In genomic region chr8:46738601-46739000, GRCm38 (mm10) we compare ENCODE assay signal across 8 mouse cellular contexts. TPM values are rescaled to one million over a fixed set of nuclear protein-coding genes. Genes with fewer than 3 reads are reported as not detected.
DNase-seq lines count a peak whose midpoint lies in the region; ATAC-seq and TF ChIP-seq lines count a peak whose summit lies in the region.

No protein-coding gene starts in this region.

- TF ChIP-seq CTCF in CH12.LX (conservative IDR thresholded peaks at IDR 0.05 in 1 of 2, IDR thresholded peaks at IDR 0.05 in 1 of 2; ENCODE audit: low read depth in 2 of 2, low read length in 2 of 2), result no peak
- TF ChIP-seq CTCF in liver, postnatal 0 days (IDR thresholded peaks at IDR 0.05; ENCODE audit: low read depth), result no peak

- intact Hi-C loops in heart, postnatal 14 days (cut with DNase I), result loop anchor here (2.0 to 5.0 kb wide), 3 partner anchors 46 to 196 kb away; no protein-coding TSS in a partner anchor

- peak overlapping the region; percentile 90 for H3K4me2 ChIP-seq in CH12.LX (ENCODE audit: insufficient read depth, low read depth, poor library complexity, severe bottlenecking)
- H3K4me2 ChIP-seq in heart, embryonic 15.5 days, result peak overlapping the region; percentile 79
- peak overlapping the region; percentile 87 for H3K4me2 ChIP-seq in liver, postnatal 0 days (ENCODE audit: low read depth, low read length)

- DNase-seq in heart, adult 11 months, result peak; percentile 92
- no peak for DNase-seq in heart, postnatal 14 days
- no peak for DNase-seq in CH12.LX (ENCODE audit: extremely low read depth)
- DNase-seq in liver, postnatal 0 days, result no peak
- no peak for DNase-seq in yolk sac, embryonic 10.5 days (ENCODE audit: low spot score)
- DNase-seq in spleen, postnatal 4 days (ENCODE audit: low spot score in 2 of 2), result no peak
- no peak for DNase-seq in spleen, adult 12 weeks (ENCODE audit: low spot score)

- H3K4me1 ChIP-seq in CH12.LX (ENCODE audit: control insufficient read depth in 1 of 2, insufficient read depth in 2 of 2), result peaks cover 4 to 24% of the 10 kb centered on the region in 2 experiments; a peak in 3 of 4 replicates
- H3K4me1 ChIP-seq in heart, embryonic 15.5 days (replicated peaks), result peaks cover 28% of the 10 kb centered on the region
- H3K4me1 ChIP-seq in liver, postnatal 0 days (ENCODE audit: insufficient read depth), result peaks cover 33% of the 10 kb centered on the region

- no peaks in the 10 kb centered on the region for H3K27me3 ChIP-seq in CH12.LX (replicated peaks)
- no peaks in the 10 kb centered on the region for H3K27me3 ChIP-seq in heart, embryonic 15.5 days
- H3K27me3 ChIP-seq in liver, postnatal 0 days (ENCODE audit: insufficient read depth, low read length), result no peaks in the 10 kb centered on the region

- no peak for ATAC-seq in heart, embryonic 15.5 days (replicated peaks; ENCODE audit: insufficient number of reproducible peaks, insufficient read depth, low FRiP score, low read depth)
- no peak for ATAC-seq in liver, postnatal 0 days

- TF ChIP-seq POLR2A in CH12.LX (IDR thresholded peaks at IDR 0.05; ENCODE audit: low read depth, low read length), result no peak

- no peak for TF ChIP-seq RAD21 in CH12.LX (IDR thresholded peaks at IDR 0.05; ENCODE audit: low read depth, low read length)

- H3K9me3 ChIP-seq in CH12.LX (replicated peaks; ENCODE audit: low read length), result peaks cover 12% of the 10 kb centered on the region
- H3K9me3 ChIP-seq in heart, embryonic 15.5 days (replicated peaks), result 0 out of 2 replicates have a peak, but pooled peaks cover 3% of the 10 kb centered on the region
- H3K9me3 ChIP-seq in liver, postnatal 0 days (ENCODE audit: low read length), result 0 out of 2 replicates have a peak, but pooled peaks cover 4% of the 10 kb centered on the region

- peaks cover 50% of the 10 kb centered on the region for H3K79me2 ChIP-seq in CH12.LX (replicated peaks; ENCODE audit: control insufficient read depth, extremely low read depth, insufficient read depth, poor library complexity, severe bottlenecking)

- H3K27ac ChIP-seq in CH12.LX (ENCODE audit: insufficient read depth, low read depth), result peak overlapping the region; percentile 49; the same call in 1 of the 2 replicates
- H3K27ac ChIP-seq in heart, embryonic 15.5 days, result peak overlapping the region; percentile 98
- H3K27ac ChIP-seq in liver, postnatal 0 days (ENCODE audit: low read depth), result peak overlapping the region; percentile 99

- 25% methylated on average over 5 of the region's 5 CpGs for WGBS in heart, embryonic 15.5 days
- WGBS in liver, postnatal 0 days (ENCODE audit: insufficient replicate concordance), result 16% methylated on average over 5 of the region's 5 CpGs

- peak overlapping the region; percentile 78 to 99 (median 90) for H3K4me3 ChIP-seq in CH12.LX (replicated peaks in 1 of 3; ENCODE audit: low read depth in 2 of 3, low read length in 2 of 3, poor library complexity in 1 of 3)
- peak overlapping the region; percentile 81 for H3K4me3 ChIP-seq in heart, embryonic 15.5 days
- peak overlapping the region; percentile 93 for H3K4me3 ChIP-seq in liver, postnatal 0 days (ENCODE audit: low read depth, low read length)

- dilution Hi-C loops in CH12.LX (cut with MboI; ENCODE audit: extremely low pct_ligation_motif_present, extremely low pct_unique_long_range_greater_than_20kb, low sequenced_read_pairs), result no loop called here

- peaks cover 3 to 26% of the 10 kb centered on the region in 2 experiments for H3K36me3 ChIP-seq in CH12.LX (replicated peaks in 1 of 2; ENCODE audit: control insufficient read depth in 1 of 2, insufficient read depth in 1 of 2, low read length in 1 of 2)
- H3K36me3 ChIP-seq in heart, embryonic 15.5 days, result no peaks in the 10 kb centered on the region
- H3K36me3 ChIP-seq in liver, postnatal 0 days (replicated peaks; ENCODE audit: insufficient read depth, low read length), result peaks cover 5% of the 10 kb centered on the region; the same call in 1 of the 2 replicates

- TF ChIP-seq EP300 in CH12.LX (IDR thresholded peaks at IDR 0.05; ENCODE audit: low read length), result no peak
- no peak for TF ChIP-seq EP300 in liver, postnatal 0 days (IDR thresholded peaks at IDR 0.05; ENCODE audit: low read depth)

- H3K9ac ChIP-seq in CH12.LX (ENCODE audit: insufficient read depth, low read depth), result peak overlapping the region; percentile 57
- H3K9ac ChIP-seq in heart, embryonic 15.5 days, result peak overlapping the region; percentile 81; the same call in 1 of the 2 replicates
- peak overlapping the region; percentile 99 for H3K9ac ChIP-seq in liver, postnatal 0 days (replicated peaks)

- in situ Hi-C loops in CH12.LX (cut with MboI; ENCODE audit: low pct_ligation_motif_present, low pct_unique_long_range_greater_than_20kb, low sequenced_read_pairs), result no loop called here

TF ChIP-seq in CH12.LX, 34 proteins besides CTCF, POLR2A, EP300 and RAD21:
- no peak for TF ChIP-seq KAT2A (IDR thresholded peaks at IDR 0.05; ENCODE audit: insufficient replicate concordance, low read length)
- no peak for TF ChIP-seq TCF12 (IDR thresholded peaks at IDR 0.05; ENCODE audit: low read depth, low read length)
- TF ChIP-seq ZKSCAN1 (IDR thresholded peaks at IDR 0.05; ENCODE audit: borderline replicate concordance, low read depth, low read length), result no peak
- TF ChIP-seq RCOR1 (conservative IDR thresholded peaks at IDR 0.05; ENCODE audit: low read depth, low read length), result no peak
- no peak for TF ChIP-seq MAX (IDR thresholded peaks at IDR 0.05; ENCODE audit: low read length)
- no peak for TF ChIP-seq TBP (conservative IDR thresholded peaks at IDR 0.05; ENCODE audit: low read depth, low read length)
- no peak for TF ChIP-seq ELF1 (IDR thresholded peaks at IDR 0.05; ENCODE audit: low read depth, low read length)
- no peak for TF ChIP-seq E2F4 (IDR thresholded peaks at IDR 0.05; ENCODE audit: insufficient replicate concordance, low read depth, low read length)
- no peak for TF ChIP-seq HCFC1 (IDR thresholded peaks at IDR 0.05; ENCODE audit: low read depth, low read length)
- no peak for TF ChIP-seq JUND (conservative IDR thresholded peaks at IDR 0.05; ENCODE audit: low read depth, low read length)
- TF ChIP-seq USF2 (conservative IDR thresholded peaks at IDR 0.05; ENCODE audit: low read depth, low read length), result no peak
- TF ChIP-seq MYC (IDR thresholded peaks at IDR 0.05; ENCODE audit: low read depth, low read length), result no peak
- TF ChIP-seq ZMIZ1 (IDR thresholded peaks at IDR 0.05; ENCODE audit: low read depth, low read length), result no peak
- no peak for TF ChIP-seq ZNF384 (IDR thresholded peaks at IDR 0.05; ENCODE audit: low read depth, low read length)
- no peak for TF ChIP-seq MAFK (IDR thresholded peaks at IDR 0.05; ENCODE audit: insufficient replicate concordance, low read length)
- TF ChIP-seq SMC3 (IDR thresholded peaks at IDR 0.05; ENCODE audit: low read depth, low read length), result no peak
- TF ChIP-seq CHD1 (IDR thresholded peaks at IDR 0.05; ENCODE audit: low read depth, low read length), result no peak
- no peak for TF ChIP-seq PAX5 (IDR thresholded peaks at IDR 0.05; ENCODE audit: low read length)
- no peak for TF ChIP-seq JUN (IDR thresholded peaks at IDR 0.05; ENCODE audit: insufficient read depth, low read depth, low read length)
TF ChIP-seq in CH12.LX: peak in this region for 0.

RNA-seq across cellular contexts. Expression of gene Irf2, which starts 0.9 kb away (rescaled TPM):
- 10 to 100 TPM; 43.6 to 44.5 TPM for total RNA-seq in heart, postnatal 14 days (2021)
- total RNA-seq in CH12.LX (2012; rRNA removed) (9.1 and 10.2 TPM in 2 replicates), CH12.LX (2014; rRNA removed) (5.7 and 7.1 TPM in 2 replicates)
- 37.4 and 47.3 TPM in 2 replicates for polyA plus RNA-seq in CH12.LX (2012; ENCODE audit: insufficient read length, low read depth)
- 18.9 and 19.9 TPM in 2 replicates for polyA plus RNA-seq in heart, embryonic 15.5 days (2015; fragmentation: Nextera tagmentation; extraction: Ambion mirVana)
- 23.1 and 24.3 TPM in 2 replicates for polyA plus RNA-seq in liver, postnatal 0 days (2015; fragmentation: Nextera tagmentation; extraction: Ambion mirVana)

Comparison
In these comparisons a context has a peak if more than half of its experiments do, and no peak if none do; other contexts are left out.
1. H3K27ac ChIP-seq: peak in every context shown above with its lines; median percentile 99 in liver, postnatal 0 days; 98 in heart, embryonic 15.5 days; 49 in CH12.LX.